Mouse (Mus musculus) stomach, embryonic 16.5 days (tissue): ENCODE measurements around the gene Trim11. TPM values are rescaled to one million over a fixed set of nuclear protein-coding genes. Genes with fewer than 3 reads are reported as not detected.

Source experiments
- ATAC-seq: fragments of 200-750 bp; cut with Nextera tagmentation; 2 replicates; pipeline ENCODE4 v1.8.0; 2017; ENCODE audit warnings: moderate number of reproducible peaks, moderate TSS enrichment; ENCODE audit not compliant: insufficient read depth, low FRiP score
- H3K27ac ChIP-seq: fragments of 300-500 bp; sonication (generic); 2 replicates; pipeline ENCODE4 v1.5.1; 2014; ENCODE audit warnings: low read length
- H3K27me3 ChIP-seq: fragments of 300-500 bp; sonication (generic); 2 replicates; pipeline ENCODE4 v1.6.1; 2014; ENCODE audit warnings: low read length, control low read depth, mixed read lengths; ENCODE audit not compliant: control insufficient read depth, insufficient read depth
- H3K36me3 ChIP-seq: fragments of 300-500 bp; sonication (generic); 2 replicates; pipeline ENCODE4 v1.6.1; 2014; ENCODE audit warnings: low read length; ENCODE audit not compliant: control insufficient read depth, insufficient read depth
- H3K4me1 ChIP-seq: fragments of 300-500 bp; sonication (generic); 2 replicates; pipeline ENCODE4 v1.6.1; 2014; ENCODE audit warnings: low read length, control low read depth, mixed read lengths; ENCODE audit not compliant: control insufficient read depth, insufficient read depth
- H3K4me2 ChIP-seq: fragments of 300-500 bp; sonication (generic); 2 replicates; pipeline ENCODE4 v1.6.1; 2014; ENCODE audit warnings: low read depth, low read length, mixed read lengths
- H3K4me3 ChIP-seq: fragments of 300-500 bp; sonication (generic); replicated peaks from 2 replicates; pipeline ENCODE4 v1.5.1; 2014; ENCODE audit warnings: mild to moderate bottlenecking, low read length
- H3K9ac ChIP-seq: fragments of 300-500 bp; sonication (generic); 2 replicates; pipeline ENCODE4 v1.6.1; 2014; ENCODE audit warnings: low read length
- H3K9me3 ChIP-seq: fragments of 300-500 bp; sonication (generic); replicated peaks from 2 replicates; pipeline ENCODE4 v1.6.1; 2016; ENCODE audit warnings: low read length, control low read depth; ENCODE audit not compliant: control insufficient read depth
- WGBS: fragments of 180-500 bp; shearing (Covaris S2); extraction: QIAGEN DNeasy Blood & Tissue Kit; methylation state at CpG from one replicate; pipeline ENCODE4 v1.1.7; 2014; 5-methylcytosine and 5-hydroxymethylcytosine counted together
- polyA plus RNA-seq: library from polyadenylated mRNA; unstranded; fragments of >200 nt; fragmentation: Nextera tagmentation; extraction: Ambion mirVana; gene quantifications from 2 replicates; pipeline ENCODE4 v1.2.1, GENCODE M21; 2015

Trim11 gene
- polyA plus RNA-seq, 1 experiment from 2014 or later: 20.8 TPM

DNA sequence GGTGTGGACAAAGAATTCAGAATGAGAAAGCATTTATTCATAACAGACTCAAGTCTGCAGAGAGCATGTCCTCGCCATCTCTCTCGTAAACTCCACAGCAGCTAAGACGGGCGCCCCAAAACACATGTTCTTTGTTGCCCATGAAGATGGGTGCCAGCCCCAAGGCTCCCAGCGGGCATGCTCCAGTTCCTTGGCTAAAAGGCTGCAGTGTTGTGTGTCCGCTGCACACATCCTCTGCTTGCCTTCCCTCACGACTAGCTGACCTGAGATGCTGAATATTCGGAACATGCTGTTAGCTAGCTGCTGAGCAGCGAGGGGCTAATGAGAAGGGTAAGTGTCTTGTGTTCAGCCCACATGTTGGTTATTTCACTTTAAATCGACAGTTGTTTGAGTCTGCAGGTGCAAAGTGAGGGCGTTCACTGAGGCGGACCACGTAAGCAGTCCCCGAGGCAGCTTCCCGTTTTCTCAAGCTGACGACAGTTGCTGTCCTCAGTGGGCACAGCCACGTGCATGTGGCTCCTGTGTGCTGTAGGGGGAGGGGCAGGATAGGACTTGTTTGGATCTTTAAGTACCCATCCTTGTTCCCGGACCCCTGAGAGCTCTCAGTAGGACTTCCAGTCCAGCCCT, 4.7 kb downstream of the Trim11 start:
- H3K36me3 ChIP-seq: peaks cover 9% of the 10 kb centered on the region; the same call in 1 of the 2 replicates
- H3K9ac ChIP-seq: no peak overlapping the region
- 87% methylated on average over 18 of the region's 18 CpGs for WGBS
- no peak overlapping the region for H3K4me2 ChIP-seq
- no peak overlapping the region for H3K4me3 ChIP-seq
- H3K9me3 ChIP-seq: no peaks in the 10 kb centered on the region
- peaks cover 25% of the 10 kb centered on the region for H3K4me1 ChIP-seq
- no peak for ATAC-seq
- no peaks in the 10 kb centered on the region for H3K27me3 ChIP-seq
- no peak overlapping the region for H3K27ac ChIP-seq

DNA sequence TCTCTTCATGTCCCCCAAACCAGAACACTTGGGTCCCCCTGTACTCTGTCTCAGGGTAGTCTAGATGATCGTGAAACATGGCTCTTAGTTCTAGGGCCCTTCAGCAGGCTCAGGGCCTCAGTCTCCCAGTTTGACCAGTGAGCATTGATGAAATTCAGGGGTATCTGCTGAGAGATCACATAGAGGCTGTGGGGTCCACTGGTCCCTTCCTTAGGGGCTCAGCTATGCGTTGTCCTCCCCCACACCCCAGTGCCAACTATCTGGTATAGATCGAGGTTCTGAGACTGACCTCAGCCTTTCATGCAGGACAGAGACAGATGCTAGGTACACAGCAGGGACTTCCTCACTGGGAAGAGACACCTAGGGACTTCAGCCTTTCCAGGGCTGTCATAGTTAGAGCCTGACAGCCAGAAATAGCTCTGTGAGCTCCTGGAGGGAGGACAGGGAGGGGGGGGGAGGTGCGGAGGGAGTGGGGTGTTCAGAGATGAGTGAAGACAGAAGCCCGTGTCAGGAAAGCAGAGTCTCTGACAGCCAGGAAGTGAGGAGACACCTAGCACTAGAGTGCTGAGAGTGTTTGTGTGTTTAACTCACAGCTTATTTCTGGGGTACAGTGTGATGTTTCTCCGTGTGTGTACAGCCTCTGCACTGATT, 5.9 kb downstream of the Trim11 start:
- no peak overlapping the region for H3K27ac ChIP-seq
- WGBS: 78% methylated on average over 6 of the region's 6 CpGs
- H3K4me3 ChIP-seq: no peak overlapping the region
- peaks cover 23% of the 10 kb centered on the region for H3K4me1 ChIP-seq
- no peak overlapping the region for H3K4me2 ChIP-seq
- ATAC-seq: no peak
- H3K36me3 ChIP-seq: peaks cover 16% of the 10 kb centered on the region
- no peak overlapping the region for H3K9ac ChIP-seq
- no peaks in the 10 kb centered on the region for H3K9me3 ChIP-seq
- H3K27me3 ChIP-seq: no peaks in the 10 kb centered on the region

DNA sequence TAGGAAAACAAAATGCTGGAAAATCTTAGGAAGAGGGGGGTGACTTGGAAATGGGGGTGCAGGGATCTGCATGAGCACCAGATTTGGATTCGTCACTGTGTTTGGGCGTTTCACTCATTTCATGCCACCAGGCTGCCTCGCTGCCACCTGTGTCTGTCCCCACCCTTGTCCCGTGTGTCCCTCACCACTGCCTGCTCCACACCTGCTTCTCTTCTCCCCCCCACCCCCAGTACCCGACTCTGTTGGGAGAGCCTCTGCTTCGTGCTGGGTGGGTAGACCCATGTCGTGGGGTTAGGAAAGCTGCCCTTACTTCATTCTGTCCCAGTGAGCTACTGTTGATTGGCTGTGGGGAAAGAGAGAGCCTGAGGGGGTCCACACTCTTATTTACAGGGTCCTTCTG, 6.8 kb downstream of the Trim11 start:
- no peaks in the 10 kb centered on the region for H3K27me3 ChIP-seq
- no peaks in the 10 kb centered on the region for H3K9me3 ChIP-seq
- H3K4me1 ChIP-seq: peaks cover 15% of the 10 kb centered on the region
- WGBS: 91% methylated on average over 7 of the region's 7 CpGs
- H3K4me2 ChIP-seq: no peak overlapping the region
- no peak overlapping the region for H3K9ac ChIP-seq
- H3K27ac ChIP-seq: no peak overlapping the region
- ATAC-seq: no peak
- H3K4me3 ChIP-seq: no peak overlapping the region
- H3K36me3 ChIP-seq: peaks cover 22% of the 10 kb centered on the region

DNA sequence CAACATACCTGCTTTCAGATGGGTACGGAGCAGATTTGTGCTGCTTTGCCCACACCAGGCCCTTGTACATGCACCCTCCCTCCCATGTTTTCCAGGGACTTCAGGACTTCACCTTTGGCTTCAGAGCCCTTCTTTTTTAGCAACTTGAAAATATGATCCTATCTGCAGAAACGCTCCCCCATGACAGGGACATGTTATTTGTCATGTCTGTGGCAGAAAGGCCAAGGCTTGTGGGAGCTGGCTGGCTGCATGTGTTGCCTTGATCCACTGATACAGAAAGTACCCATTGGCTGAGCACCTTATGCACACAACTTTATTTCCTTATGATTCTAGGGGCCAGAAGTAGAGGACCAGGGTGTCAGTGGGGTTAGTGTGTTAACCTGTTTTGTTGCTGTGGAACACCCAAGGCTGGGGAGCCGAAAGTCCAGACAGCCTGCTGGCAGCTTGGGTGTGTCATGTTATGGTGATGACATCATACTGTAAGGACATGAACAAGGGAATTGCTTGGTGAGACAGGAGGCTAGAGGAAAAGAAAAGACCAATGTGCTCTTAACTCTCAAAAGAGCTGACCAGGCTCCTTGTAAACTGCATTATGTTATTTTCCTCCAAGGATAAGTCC, 7.5 kb downstream of the Trim11 start:
- no peak overlapping the region for H3K27ac ChIP-seq
- no peak for ATAC-seq

GRCm38 (mm10) chr11:58989166-58989565, 11.3 kb downstream of the Trim11 start:
- Histone ChIP-seq H3K36me3 (peaks cover 19% of the 10 kb centered on the region), H3K27me3 (no peaks in the 10 kb centered on the region), H3K4me1 (0 out of 2 replicates have a peak, but pooled peaks cover 2% of the 10 kb centered on the region), H3K9ac (no peak overlapping the region), H3K4me3 (no peak overlapping the region), H3K9me3 (no peaks in the 10 kb centered on the region), H3K4me2 (no peak overlapping the region), H3K27ac (no peak overlapping the region)
- no peak for ATAC-seq
- WGBS: 93% methylated on average over 4 of the region's 4 CpGs

More for the DNA sequence above, 7.5 kb downstream of the Trim11 start:
- no peak overlapping the region for H3K4me3 ChIP-seq
- H3K4me1 ChIP-seq: peaks cover 7% of the 10 kb centered on the region
- no peaks in the 10 kb centered on the region for H3K27me3 ChIP-seq
- no peaks in the 10 kb centered on the region for H3K9me3 ChIP-seq
- 83% methylated on average over 3 of the region's 3 CpGs for WGBS
- no peak overlapping the region for H3K4me2 ChIP-seq
- H3K9ac ChIP-seq: no peak overlapping the region
- peaks cover 22% of the 10 kb centered on the region for H3K36me3 ChIP-seq

GRCm38 (mm10) chr11:58990141-58990540, 12.2 kb downstream of the Trim11 start:
- H3K27ac ChIP-seq: no peak overlapping the region
- H3K4me3 ChIP-seq: no peak overlapping the region
- H3K36me3 ChIP-seq: peaks cover 13% of the 10 kb centered on the region; the same call in 1 of the 2 replicates
- peaks cover 8% of the 10 kb centered on the region; the same call in 1 of the 2 replicates for H3K4me1 ChIP-seq
- no peak overlapping the region for H3K9ac ChIP-seq
- 0 out of 2 replicates have a peak, but pooled peaks cover 6% of the 10 kb centered on the region for H3K27me3 ChIP-seq
- ATAC-seq: no peak
- 84% methylated on average over 17 of the region's 17 CpGs for WGBS
- H3K4me2 ChIP-seq: no peak overlapping the region
- no peaks in the 10 kb centered on the region for H3K9me3 ChIP-seq

DNA sequence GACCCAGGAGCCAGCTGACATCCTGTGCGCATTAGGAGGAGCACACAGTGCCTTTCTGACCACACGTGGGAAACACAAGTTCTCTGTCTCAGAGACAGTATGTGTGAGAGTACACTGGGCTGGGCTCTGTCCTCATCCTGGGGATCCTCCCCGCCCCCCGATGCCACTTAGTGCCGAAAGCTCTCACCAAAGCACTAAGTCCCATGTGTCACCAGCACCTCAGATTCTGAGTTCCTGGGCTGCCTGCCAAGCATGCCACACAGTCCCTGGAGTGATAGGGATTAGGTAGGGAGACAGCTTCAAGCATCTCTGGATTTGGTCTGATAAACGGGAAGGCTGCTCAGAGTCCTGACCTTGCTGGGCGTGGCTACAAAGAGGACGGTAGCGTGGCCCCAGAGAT, 12.9 kb downstream of the Trim11 start:
- Histone ChIP-seq H3K36me3 (peaks cover 13% of the 10 kb centered on the region; the same call in 1 of the 2 replicates), H3K4me3 (no peak overlapping the region), H3K9me3 (no peaks in the 10 kb centered on the region), H3K9ac (no peak overlapping the region), H3K27me3 (0 out of 2 replicates have a peak, but pooled peaks cover 8% of the 10 kb centered on the region), H3K4me1 (peaks cover 8% of the 10 kb centered on the region; the same call in 1 of the 2 replicates), H3K4me2 (no peak overlapping the region), H3K27ac (no peak overlapping the region)
- WGBS: 76% methylated on average over 9 of the region's 9 CpGs
- ATAC-seq: no peak

- Histone ChIP-seq H3K9me3 (no peaks in the 10 kb centered on the region), H3K9ac (no peak overlapping the region), H3K4me1 (peaks cover 8% of the 10 kb centered on the region; the same call in 1 of the 2 replicates), H3K27me3 (0 out of 2 replicates have a peak, but pooled peaks cover 8% of the 10 kb centered on the region), H3K4me2 (no peak overlapping the region), H3K36me3 (peaks cover 13% of the 10 kb centered on the region; the same call in 1 of the 2 replicates), H3K4me3 (no peak overlapping the region), H3K27ac (no peak overlapping the region)
- 69% methylated on average over 3 of the region's 3 CpGs for WGBS
- no peak for ATAC-seq
Observed at GRCm38 (mm10) chr11:58991911-58992310, 14.0 kb downstream of the Trim11 start.
